Mouse (Mus musculus): ENCODE results near the gene Ankrd33b. TPM values are rescaled to one million over a fixed set of nuclear protein-coding genes. Genes with fewer than 3 reads are reported as not detected.

Ankrd33b gene
- total and polyA plus RNA-seq, 3 experiments: 50.0 to 69.6 (median 60.3) TPM

DNA sequence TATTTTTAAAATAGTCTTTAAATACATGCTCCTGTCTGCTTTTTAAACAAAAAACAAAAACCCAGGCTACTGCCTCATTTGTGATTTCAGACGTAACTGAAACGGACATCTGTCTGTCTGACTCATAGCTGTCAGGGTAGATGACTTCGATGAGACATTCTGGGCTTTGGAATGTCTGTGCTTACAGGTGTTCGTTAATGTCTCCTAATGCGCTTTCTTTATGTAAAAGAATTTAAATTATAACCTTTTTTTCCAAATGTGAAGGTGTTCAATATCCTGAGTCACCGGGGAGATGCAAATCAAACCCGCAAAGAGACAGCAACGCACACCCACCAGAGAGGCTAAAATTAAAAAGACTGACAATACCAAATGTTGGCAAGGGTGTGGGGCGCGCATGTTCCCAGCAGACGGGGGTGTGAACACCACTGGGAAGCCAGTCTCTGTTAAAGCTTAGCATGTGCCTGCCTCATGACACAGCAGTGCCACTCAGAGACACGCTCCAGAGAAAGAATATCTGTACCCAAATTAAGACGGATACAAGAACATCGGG is 30.3 kb downstream of the Ankrd33b start (continued):
- TF ChIP-seq ETS1 (conservative IDR thresholded peaks at IDR 0.05; ENCODE audit: low read depth, low read length) (peak; percentile 95), RAD21 (IDR thresholded peaks at IDR 0.05; ENCODE audit: low read depth, low read length) (no peak; the same call in 1 of the 2 replicates)

- peak; percentile 91 for DNase-seq (ENCODE audit: extremely low read depth)
- peaks cover 83% of the 10 kb centered on the region for H3K79me2 ChIP-seq (replicated peaks; ENCODE audit: control insufficient read depth, extremely low read depth, insufficient read depth, poor library complexity, severe bottlenecking)
- H3K36me3 ChIP-seq (replicated peaks in 1 of 2; ENCODE audit: control insufficient read depth in 1 of 2, insufficient read depth in 1 of 2, low read length in 1 of 2): peaks cover 8 to 59% of the 10 kb centered on the region in 2 experiments
- peak overlapping the region in 1 of 3 experiments; percentile 28 for H3K4me3 ChIP-seq (replicated peaks in 1 of 3; ENCODE audit: low read depth in 2 of 3, low read length in 2 of 3, poor library complexity in 1 of 3)
- peak overlapping the region; percentile 99 for H3K27ac ChIP-seq (ENCODE audit: insufficient read depth, low read depth)
- in situ Hi-C loops (cut with MboI; ENCODE audit: low pct_ligation_motif_present, low pct_unique_long_range_greater_than_20kb, low sequenced_read_pairs): no loop called here
- H3K27me3 ChIP-seq (replicated peaks): no peaks in the 10 kb centered on the region
- dilution Hi-C loops (cut with MboI; ENCODE audit: extremely low pct_ligation_motif_present, extremely low pct_unique_long_range_greater_than_20kb, low sequenced_read_pairs): no loop called here
- peak overlapping the region; percentile 44; the same call in 1 of the 2 replicates for H3K9ac ChIP-seq (ENCODE audit: insufficient read depth, low read depth)
- H3K4me1 ChIP-seq (ENCODE audit: control insufficient read depth in 1 of 2, insufficient read depth in 2 of 2): peaks cover 54 to 96% of the 10 kb centered on the region in 2 experiments
- TF ChIP-seq BHLHE40 (IDR thresholded peaks at IDR 0.05; ENCODE audit: low read depth, low read length): peak; percentile 77
- TF ChIP-seq ZMIZ1 (IDR thresholded peaks at IDR 0.05; ENCODE audit: low read depth, low read length): no peak; the same call in none of the 2 replicates
- TF ChIP-seq ETS1 (conservative IDR thresholded peaks at IDR 0.05; ENCODE audit: low read depth, low read length): peak; percentile 93
- no peak for TF ChIP-seq ZC3H11A (IDR thresholded peaks at IDR 0.05; ENCODE audit: low read depth, low read length)
- 0 out of 2 replicates have a peak, but pooled peaks have one; percentile 29 for TF ChIP-seq MAZ (IDR thresholded peaks at IDR 0.05; ENCODE audit: low read depth, low read length)
- peak; percentile 38 for TF ChIP-seq HCFC1 (IDR thresholded peaks at IDR 0.05; ENCODE audit: low read depth, low read length)
- TF ChIP-seq E2F4 (IDR thresholded peaks at IDR 0.05; ENCODE audit: insufficient replicate concordance, low read depth, low read length): no peak
- TF ChIP-seq GABPA (IDR thresholded peaks at IDR 0.05; ENCODE audit: insufficient replicate concordance, low read depth, low read length): no peak
- TF ChIP-seq KAT2A (IDR thresholded peaks at IDR 0.05; ENCODE audit: insufficient replicate concordance, low read length): no peak
- no peak for TF ChIP-seq USF2 (conservative IDR thresholded peaks at IDR 0.05; ENCODE audit: low read depth, low read length)
- TF ChIP-seq NRF1 (IDR thresholded peaks at IDR 0.05; ENCODE audit: low read depth, low read length): 0 out of 2 replicates have a peak, but pooled peaks have one; percentile 17
- TF ChIP-seq POLR2AphosphoS2 (IDR thresholded peaks at IDR 0.05; ENCODE audit: low read depth, low read length): no peak
- peak; percentile 81 for TF ChIP-seq IRF4 (IDR thresholded peaks at IDR 0.05; ENCODE audit: low read depth, low read length)
- TF ChIP-seq ZNF384 (IDR thresholded peaks at IDR 0.05; ENCODE audit: low read depth, low read length): no peak
- peak; percentile 72; the same call in 1 of the 2 replicates for TF ChIP-seq MXI1 (IDR thresholded peaks at IDR 0.05; ENCODE audit: low read depth, low read length)
- no peak for TF ChIP-seq CHD2 (IDR thresholded peaks at IDR 0.05; ENCODE audit: low read length)
- 0 out of 2 replicates have a peak, but pooled peaks have one; percentile 22 for TF ChIP-seq TBP (conservative IDR thresholded peaks at IDR 0.05; ENCODE audit: low read depth, low read length)
- peak; percentile 33 for TF ChIP-seq POLR2A (IDR thresholded peaks at IDR 0.05; ENCODE audit: low read depth, low read length)
- TF ChIP-seq CHD1 (IDR thresholded peaks at IDR 0.05; ENCODE audit: low read depth, low read length): no peak; the same call in 1 of the 2 replicates
- no peak; the same call in 1 of the 2 replicates for TF ChIP-seq RAD21 (IDR thresholded peaks at IDR 0.05; ENCODE audit: low read depth, low read length)
- TF ChIP-seq UBTF (IDR thresholded peaks at IDR 0.05; ENCODE audit: low read depth, low read length): no peak
- no peak for TF ChIP-seq CTCF (conservative IDR thresholded peaks at IDR 0.05 in 1 of 2, IDR thresholded peaks at IDR 0.05 in 1 of 2; ENCODE audit: low read depth in 2 of 2, low read length in 2 of 2)
- TF ChIP-seq TCF12 (IDR thresholded peaks at IDR 0.05; ENCODE audit: low read depth, low read length): peak; percentile 70
- no peak for TF ChIP-seq PAX5 (IDR thresholded peaks at IDR 0.05; ENCODE audit: low read length)
- peak; percentile 49 for TF ChIP-seq SIN3A (IDR thresholded peaks at IDR 0.05; ENCODE audit: low read length)
- TF ChIP-seq NELFE (IDR thresholded peaks at IDR 0.05; ENCODE audit: low read depth, low read length): peak; percentile 51; the same call in 1 of the 2 replicates
- TF ChIP-seq MAFK (IDR thresholded peaks at IDR 0.05; ENCODE audit: insufficient replicate concordance, low read length): 0 out of 2 replicates have a peak, but pooled peaks have one; percentile 7
- TF ChIP-seq SMC3 (IDR thresholded peaks at IDR 0.05; ENCODE audit: low read depth, low read length): no peak
- peak; percentile 42; the same call in 1 of the 2 replicates for TF ChIP-seq MYC (IDR thresholded peaks at IDR 0.05; ENCODE audit: low read depth, low read length)
- peak; percentile 76 for TF ChIP-seq MEF2A (IDR thresholded peaks at IDR 0.05; ENCODE audit: borderline replicate concordance, low read depth, low read length)
- TF ChIP-seq RCOR1 (conservative IDR thresholded peaks at IDR 0.05; ENCODE audit: low read depth, low read length): no peak
- TF ChIP-seq USF1 (IDR thresholded peaks at IDR 0.05; ENCODE audit: low read depth, low read length): no peak
- TF ChIP-seq ELF1 (IDR thresholded peaks at IDR 0.05; ENCODE audit: low read depth, low read length): peak; percentile 74
- TF ChIP-seq MAX (IDR thresholded peaks at IDR 0.05; ENCODE audit: low read length): peak; percentile 80
- TF ChIP-seq ZKSCAN1 (IDR thresholded peaks at IDR 0.05; ENCODE audit: borderline replicate concordance, low read depth, low read length): no peak
- no peak for TF ChIP-seq JUND (conservative IDR thresholded peaks at IDR 0.05; ENCODE audit: low read depth, low read length)
- H3K4me2 ChIP-seq (ENCODE audit: insufficient read depth, low read depth, poor library complexity, severe bottlenecking): peak overlapping the region; percentile 86
- H3K9me3 ChIP-seq (replicated peaks; ENCODE audit: low read length): peaks cover 9% of the 10 kb centered on the region
Measured at GRCm38 (mm10) chr15:31336685-31337084, 30.8 kb downstream of the Ankrd33b start.
